11 mouse cellular contexts compared by ENCODE assay signal in genomic region chr1:72439146-72439545, GRCm38 (mm10).
DNase-seq lines count a peak whose midpoint lies in the region; ATAC-seq and TF ChIP-seq lines count a peak whose summit lies in the region.
"Had no signal": no experiment of that assay in that cellular context is flagged by ENCODE, and none has a peak within 500 bp of the region (broad histone marks: within the 10 kb centered on the region; RNA-seq: fewer than 3 reads in every experiment).

No protein-coding gene starts in this region.

- no peaks in the 10 kb centered on the region for H3K27me3 ChIP-seq in lung, embryonic 14.5 days (ENCODE audit: insufficient read depth, low read length)
- H3K27me3 ChIP-seq in intestine, postnatal 0 days (replicated peaks; ENCODE audit: control insufficient read depth, insufficient read depth, low read length) = no peaks in the 10 kb centered on the region
- H3K27me3 ChIP-seq: embryonic facial prominence, embryonic 15.5 days had no signal

- no peaks in the 10 kb centered on the region for H3K9me3 ChIP-seq in lung, embryonic 14.5 days (ENCODE audit: low read depth, low read length)
- H3K9me3 ChIP-seq in intestine, postnatal 0 days (ENCODE audit: control insufficient read depth) = no peaks in the 10 kb centered on the region
- H3K9me3 ChIP-seq: embryonic facial prominence, embryonic 15.5 days had no signal

- H3K9ac ChIP-seq in lung, embryonic 14.5 days = no peak overlapping the region
- H3K9ac ChIP-seq in intestine, postnatal 0 days (ENCODE audit: low read depth, low read length) = no peak overlapping the region
- H3K9ac ChIP-seq: embryonic facial prominence, embryonic 15.5 days had no signal

- no peak for ATAC-seq in lung, embryonic 14.5 days (ENCODE audit: insufficient read depth)
- ATAC-seq in intestine, postnatal 0 days = no peak

- H3K4me2 ChIP-seq in lung, embryonic 14.5 days = no peak overlapping the region
- H3K4me2 ChIP-seq in intestine, postnatal 0 days (replicated peaks; ENCODE audit: low read depth) = no peak overlapping the region
- H3K4me2 ChIP-seq: embryonic facial prominence, embryonic 15.5 days had no signal

- no peak overlapping the region for H3K27ac ChIP-seq in lung, embryonic 14.5 days (ENCODE audit: low read depth)
- no peak overlapping the region for H3K27ac ChIP-seq in intestine, postnatal 0 days (ENCODE audit: low read depth, low read length)
- H3K27ac ChIP-seq: embryonic facial prominence, embryonic 15.5 days; kidney, postnatal 0 days; macrophage had no signal

- H3K36me3 ChIP-seq in lung, embryonic 14.5 days (ENCODE audit: insufficient read depth) = no peaks in the 10 kb centered on the region
- H3K36me3 ChIP-seq in intestine, postnatal 0 days (ENCODE audit: control insufficient read depth, insufficient read depth) = no peaks in the 10 kb centered on the region
- H3K36me3 ChIP-seq: embryonic facial prominence, embryonic 15.5 days had no signal

- DNase-seq in lung, embryonic 14.5 days = peak; percentile 11
- no peak for DNase-seq in lung, adult 2 months
- DNase-seq in cerebellum, adult 9-11 months = peak; percentile 67
- DNase-seq in layer of hippocampus, adult 8-10 months (ENCODE audit: low spot score in 2 of 2) = peak; percentile 62 to 68
- peak; percentile 19 for DNase-seq in right cerebral cortex, postnatal 4 days
- DNase-seq in ovary, postnatal 36 days (ENCODE audit: low spot score) = no peak
- DNase-seq in thymus, postnatal 36 days = no peak

- 66% methylated on average over 8 of the region's 8 CpGs for WGBS in lung, embryonic 14.5 days
- WGBS in lung, adult 2 months = 66% methylated on average over 8 of the region's 8 CpGs
- WGBS in intestine, postnatal 0 days = 72% methylated on average over 8 of the region's 8 CpGs

- TF ChIP-seq CTCF in lung, embryonic 14.5 days (IDR thresholded peaks at IDR 0.05; ENCODE audit: low read depth) = no peak
- no peak for TF ChIP-seq CTCF in lung, adult 2 months (IDR thresholded peaks at IDR 0.05; ENCODE audit: insufficient read depth, low read length)
- TF ChIP-seq CTCF in intestine, postnatal 0 days (IDR thresholded peaks at IDR 0.05; ENCODE audit: low read depth) = no peak

- TF ChIP-seq POLR2A in lung, adult 2 months (IDR thresholded peaks at IDR 0.05; ENCODE audit: borderline replicate concordance, extremely low read depth, low read depth, low read length) = no peak

- H3K4me3 ChIP-seq in lung, embryonic 14.5 days (ENCODE audit: low read depth, low read length) = no peak overlapping the region
- no peak overlapping the region for H3K4me3 ChIP-seq in lung, adult 2 months (replicated peaks; ENCODE audit: extremely low read depth, low read depth, low read length)
- no peak overlapping the region for H3K4me3 ChIP-seq in intestine, postnatal 0 days (ENCODE audit: low read depth, low read length)
- H3K4me3 ChIP-seq: embryonic facial prominence, embryonic 15.5 days had no signal

- H3K4me1 ChIP-seq in lung, embryonic 14.5 days (ENCODE audit: insufficient read depth) = no peaks in the 10 kb centered on the region
- no peaks in the 10 kb centered on the region for H3K4me1 ChIP-seq in lung, adult 2 months (ENCODE audit: control insufficient read depth, insufficient read depth, low read length)
- H3K4me1 ChIP-seq in intestine, postnatal 0 days (replicated peaks; ENCODE audit: control insufficient read depth, insufficient read depth, low read length) = no peaks in the 10 kb centered on the region
- H3K4me1 ChIP-seq: embryonic facial prominence, embryonic 15.5 days had no signal

Comparison
In these comparisons a context has a peak if more than half of its experiments do, and no peak if none do; other contexts are left out.
1. DNase-seq: peak in lung, embryonic 14.5 days (single experiment), cerebellum, adult 9-11 months (single experiment), layer of hippocampus, adult 8-10 months (2 of 2) and right cerebral cortex, postnatal 4 days (single experiment); none in lung, adult 2 months (single experiment), ovary, postnatal 36 days (single experiment) and thymus, postnatal 36 days (0 of 2).